Mouse (Mus musculus) heart, embryonic 13.5 days (tissue): ENCODE measurements at regions not wholly inside any gene's neighbourhood (a gene's known extent, or its start where the extent isn't known, plus 50 kb on each side); places are given as distances from the start of the nearest gene placed in this dataset.

Experiments used
- ATAC-seq: fragments of 200-750 bp; cut with Nextera tagmentation; 2 replicates; pipeline ENCODE4 v1.8.0; 2017; ENCODE audit warnings: moderate TSS enrichment; ENCODE audit not compliant: insufficient number of reproducible peaks, low FRiP score, low TSS enrichment; ENCODE audit errors: extremely low read depth
- H3K27ac ChIP-seq: fragments of 300-500 bp; sonication (generic); replicated peaks from 2 replicates; pipeline ENCODE4 v1.5.1; 2015; ENCODE audit warnings: moderate library complexity, mild to moderate bottlenecking, inconsistent platforms
- H3K27me3 ChIP-seq: fragments of 300-500 bp; sonication (generic); replicated peaks from 2 replicates; pipeline ENCODE4 v1.6.1; 2015; ENCODE audit warnings: mild to moderate bottlenecking, inconsistent platforms
- H3K36me3 ChIP-seq: fragments of 300-500 bp; sonication (generic); 2 replicates; pipeline ENCODE4 v1.6.1; 2015; ENCODE audit warnings: mild to moderate bottlenecking, inconsistent platforms
- H3K4me1 ChIP-seq: fragments of 300-500 bp; sonication (generic); 2 replicates; pipeline ENCODE4 v1.6.1; 2015; ENCODE audit warnings: inconsistent platforms
- H3K4me2 ChIP-seq: fragments of 300-500 bp; sonication (generic); 2 replicates; pipeline ENCODE4 v1.6.1; 2015; ENCODE audit warnings: inconsistent platforms, mild to moderate bottlenecking, moderate library complexity
- H3K4me3 ChIP-seq: fragments of 300-500 bp; sonication (generic); 2 replicates; pipeline ENCODE4 v1.5.1; 2015; ENCODE audit warnings: moderate library complexity, mild to moderate bottlenecking, inconsistent platforms
- H3K9ac ChIP-seq: fragments of 300-500 bp; sonication (generic); 2 replicates; pipeline ENCODE4 v1.6.1; 2015; ENCODE audit warnings: inconsistent platforms, mild to moderate bottlenecking, moderate library complexity
- H3K9me3 ChIP-seq: fragments of 300-500 bp; sonication (generic); 2 replicates; pipeline ENCODE4 v1.6.1; 2016; ENCODE audit warnings: inconsistent platforms
- WGBS: fragments of 180-500 bp; shearing (Covaris S2); methylation state at CpG from one replicate; pipeline ENCODE4 v1.1.7; 2015; ENCODE audit warnings: mixed read lengths; 5-methylcytosine and 5-hydroxymethylcytosine counted together

DNA sequence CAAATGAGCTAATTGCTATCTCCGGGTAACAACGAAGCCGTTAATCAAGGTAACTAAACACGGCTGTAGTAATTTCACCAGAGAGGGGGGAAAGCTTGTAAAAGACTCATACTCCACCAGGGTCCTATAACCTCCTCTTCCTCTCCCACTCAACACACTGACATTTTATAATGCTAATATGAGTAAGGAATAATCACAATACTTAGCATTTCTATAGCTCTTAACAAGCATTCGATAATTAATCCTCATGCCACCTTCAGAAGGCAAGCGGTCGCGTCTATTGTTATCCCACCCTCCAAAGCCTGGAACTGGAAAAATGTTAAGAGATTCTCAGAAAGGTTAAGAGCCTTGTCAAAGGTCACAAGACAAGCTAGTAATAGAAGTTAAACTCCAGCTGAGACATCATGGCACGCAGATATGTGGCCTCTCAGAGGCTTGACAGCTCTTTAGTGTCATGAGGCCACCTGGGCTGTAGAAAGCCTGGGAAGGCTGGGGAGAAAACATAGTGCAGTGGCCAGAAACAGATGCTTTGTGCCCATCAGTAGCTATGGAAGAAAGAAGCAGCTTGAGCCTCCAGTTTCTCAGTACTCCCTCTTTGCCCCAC is 356.3 kb upstream of the Got2 start:
- Histone ChIP-seq H3K36me3 (no peaks in the 10 kb centered on the region), H3K4me3 (no peak overlapping the region), H3K27ac (peak overlapping the region; percentile 43), H3K27me3 (no peaks in the 10 kb centered on the region), H3K9me3 (no peaks in the 10 kb centered on the region), H3K4me2 (peak overlapping the region; percentile 26; the same call in 1 of the 2 replicates), H3K9ac (no peak overlapping the region), H3K4me1 (peaks cover 11% of the 10 kb centered on the region)
- 36% methylated on average over 9 of the region's 9 CpGs for WGBS
- no peak for ATAC-seq

GRCm38 (mm10) chr8:96238406-96238805 is 350.1 kb upstream of the Got2 start:
- H3K27me3 ChIP-seq = no peaks in the 10 kb centered on the region
- H3K9ac ChIP-seq = no peak overlapping the region
- H3K9me3 ChIP-seq = no peaks in the 10 kb centered on the region
- no peak overlapping the region for H3K4me2 ChIP-seq
- peaks cover 18% of the 10 kb centered on the region for H3K4me1 ChIP-seq
- peak overlapping the region; percentile 26; the same call in 1 of the 2 replicates for H3K27ac ChIP-seq
- no peak for ATAC-seq
- no peak overlapping the region for H3K4me3 ChIP-seq
- H3K36me3 ChIP-seq = no peaks in the 10 kb centered on the region

DNA sequence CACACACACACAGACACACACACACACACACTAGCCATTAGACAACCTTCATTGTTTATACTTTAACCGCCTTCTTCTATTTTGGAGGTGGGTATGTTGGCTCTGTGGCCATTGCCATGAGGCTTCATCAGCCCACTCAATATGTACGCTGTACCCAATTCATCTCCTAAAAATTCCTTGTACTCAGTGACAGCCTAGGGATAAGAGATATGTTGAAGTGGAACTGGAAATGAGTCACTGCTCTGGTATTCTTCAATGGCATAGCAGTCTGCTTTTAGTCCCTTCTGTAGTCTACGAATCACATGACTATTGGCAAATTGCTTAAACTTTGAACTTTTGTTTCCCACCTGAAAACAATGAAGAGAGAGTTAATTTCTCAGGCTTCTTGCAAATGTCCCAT is 349.6 kb upstream of the Got2 start:
- H3K36me3 ChIP-seq = no peaks in the 10 kb centered on the region
- H3K27me3 ChIP-seq = no peaks in the 10 kb centered on the region
- no peaks in the 10 kb centered on the region for H3K9me3 ChIP-seq
- H3K4me2 ChIP-seq = no peak overlapping the region
- peaks cover 18% of the 10 kb centered on the region for H3K4me1 ChIP-seq
- WGBS = 26% methylated on average over 3 of the region's 3 CpGs
- ATAC-seq = peak; percentile 72; the same call in 1 of the 2 replicates
- no peak overlapping the region for H3K9ac ChIP-seq
- H3K4me3 ChIP-seq = no peak overlapping the region
- peak overlapping the region; percentile 26 for H3K27ac ChIP-seq

DNA sequence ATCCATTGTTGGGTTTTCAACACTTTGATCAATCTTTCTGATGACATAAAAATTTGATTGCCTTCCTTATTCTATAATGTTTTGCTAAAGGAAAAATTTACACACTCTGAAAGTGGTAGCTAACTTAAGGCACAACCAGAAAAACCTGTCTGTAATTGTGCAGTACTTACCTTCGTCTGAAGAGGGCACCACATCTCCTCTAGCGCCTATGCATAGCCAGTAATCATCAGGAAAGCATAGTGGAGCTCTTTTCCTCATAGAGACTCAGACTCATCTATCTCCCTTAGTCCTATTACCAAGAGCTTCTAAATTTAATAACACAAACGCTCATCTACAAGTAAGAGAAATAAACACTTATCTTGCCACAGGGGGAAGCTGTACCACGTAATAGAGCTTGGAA is 342.1 kb upstream of the Got2 start:
- Histone ChIP-seq H3K4me3 (no peak overlapping the region), H3K36me3 (no peaks in the 10 kb centered on the region), H3K4me1 (no peaks in the 10 kb centered on the region; the same call in 1 of the 2 replicates), H3K27ac (no peak overlapping the region), H3K9ac (no peak overlapping the region), H3K4me2 (no peak overlapping the region), H3K27me3 (no peaks in the 10 kb centered on the region), H3K9me3 (no peaks in the 10 kb centered on the region)
- ATAC-seq = no peak
- 29% methylated on average over 4 of the region's 4 CpGs for WGBS
